Mouse (Mus musculus): Measurements from ENCODE around the gene Gpr26.

Gene Gpr26

GRCm38 (mm10) chr7:131966023-131966915 is at the start of gene Gpr26:
Gene Gpr26 (plus strand): TSS chr7:131966460.
- no peak for DNase-seq

- DNase-seq, result no peak
Measured at GRCm38 (mm10) chr7:131917384-131917783, 48.9 kb upstream of the Gpr26 start.

- DNase-seq, result no peak
Measured at GRCm38 (mm10) chr7:131927288-131928050, 38.8 kb upstream of the Gpr26 start.

GRCm38 (mm10) chr7:131937611-131938010 is 28.6 kb upstream of the Gpr26 start:
- no peak for DNase-seq

- no peak for DNase-seq
Measured at GRCm38 (mm10) chr7:131951131-131951530, 15.1 kb upstream of the Gpr26 start.

- no peak for DNase-seq
Measured at GRCm38 (mm10) chr7:131953402-131953801, 12.9 kb upstream of the Gpr26 start.

- DNase-seq, result no peak
Measured at GRCm38 (mm10) chr7:131958705-131959104, 7.6 kb upstream of the Gpr26 start.

GRCm38 (mm10) chr7:131960551-131960950 is 5.7 kb upstream of the Gpr26 start:
- DNase-seq, result no peak

- DNase-seq, result no peak
Measured at GRCm38 (mm10) chr7:131966916-131967494, 745 bp downstream of the Gpr26 start.

- no peak for DNase-seq
Measured at GRCm38 (mm10) chr7:131970255-131970654, 4.0 kb downstream of the Gpr26 start.

GRCm38 (mm10) chr7:131975867-131976266 is 9.6 kb downstream of the Gpr26 start:
- no peak for DNase-seq

GRCm38 (mm10) chr7:131978609-131979008 is 12.3 kb downstream of the Gpr26 start:
- no peak for DNase-seq

- DNase-seq, result no peak
Measured at GRCm38 (mm10) chr7:131989056-131989455, 22.8 kb downstream of the Gpr26 start.

GRCm38 (mm10) chr7:131992226-131992625 is 26.0 kb downstream of the Gpr26 start:
- DNase-seq, result no peak

- no peak for DNase-seq
Measured at GRCm38 (mm10) chr7:131992873-131993272, 26.6 kb downstream of the Gpr26 start.

GRCm38 (mm10) chr7:132005996-132006696 is 39.9 kb downstream of the Gpr26 start:
- no peak for DNase-seq

- DNase-seq, result no peak
Measured at GRCm38 (mm10) chr7:132009002-132009401, 42.7 kb downstream of the Gpr26 start.

- DNase-seq, result no peak
Measured at GRCm38 (mm10) chr7:132012969-132013679, 46.9 kb downstream of the Gpr26 start.

GRCm38 (mm10) chr7:132013970-132014369 is 47.7 kb downstream of the Gpr26 start:
- DNase-seq, result no peak

- no peak for DNase-seq
Measured at GRCm38 (mm10) chr7:132015193-132015592, 48.9 kb downstream of the Gpr26 start.

- no peak for DNase-seq
Measured at GRCm38 (mm10) chr7:132015933-132016332, 49.7 kb downstream of the Gpr26 start.

- DNase-seq, result no peak
Measured at GRCm38 (mm10) chr7:132025591-132025990, 59.3 kb downstream of the Gpr26 start.
